Mouse (Mus musculus): ENCODE data around the gene Bcas3. TPM values are rescaled to one million over a fixed set of nuclear protein-coding genes. Genes with fewer than 3 reads are reported as not detected.

Gene Bcas3
- polyA plus RNA-seq, 1 experiment from 2014 or later: 31.5 TPM

DNA sequence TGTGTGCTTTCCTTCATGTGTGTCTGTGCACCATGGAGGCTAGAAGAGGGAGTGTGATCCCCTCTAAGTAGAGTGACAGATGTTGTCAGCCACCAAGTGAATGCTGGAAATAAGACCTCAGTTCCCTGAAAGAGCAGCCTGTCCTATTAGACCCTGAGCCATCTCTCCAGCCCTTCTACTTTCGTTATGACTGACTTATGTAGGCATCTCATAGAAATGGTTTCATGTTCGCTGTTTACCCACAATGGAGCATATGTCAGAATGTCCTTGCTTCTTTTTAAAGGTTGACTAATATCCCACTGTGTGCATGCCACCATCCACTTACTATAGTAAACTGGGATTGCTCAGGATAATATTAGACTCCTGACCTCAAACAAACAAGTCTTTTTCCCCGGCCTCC is 13.2 kb downstream of the Bcas3 start:
- Histone ChIP-seq H3K4me3 (replicated peaks; ENCODE audit: low read depth, low read length) (no peak overlapping the region), H3K27me3 (ENCODE audit: insufficient read depth, low read length) (no peaks in the 10 kb centered on the region), H3K9ac (ENCODE audit: low read depth, low read length) (no peak overlapping the region), H3K27ac (no peak overlapping the region), H3K4me1 (replicated peaks; ENCODE audit: insufficient read depth, low read length) (no peaks in the 10 kb centered on the region), H3K9me3 (replicated peaks; ENCODE audit: low read length) (no peaks in the 10 kb centered on the region), H3K4me2 (ENCODE audit: low read length) (no peak overlapping the region), H3K36me3 (ENCODE audit: insufficient read depth, low read length) (peaks cover 13% of the 10 kb centered on the region; the same call in 1 of the 2 replicates)
- DNase-seq (ENCODE audit: low spot score): no peak
- TF ChIP-seq CTCF (IDR thresholded peaks at IDR 0.05; ENCODE audit: low read depth): no peak
- 83% methylated on average over 3 of the region's 3 CpGs for WGBS
- ATAC-seq (replicated peaks; ENCODE audit: low FRiP score, low read depth): no peak

DNA sequence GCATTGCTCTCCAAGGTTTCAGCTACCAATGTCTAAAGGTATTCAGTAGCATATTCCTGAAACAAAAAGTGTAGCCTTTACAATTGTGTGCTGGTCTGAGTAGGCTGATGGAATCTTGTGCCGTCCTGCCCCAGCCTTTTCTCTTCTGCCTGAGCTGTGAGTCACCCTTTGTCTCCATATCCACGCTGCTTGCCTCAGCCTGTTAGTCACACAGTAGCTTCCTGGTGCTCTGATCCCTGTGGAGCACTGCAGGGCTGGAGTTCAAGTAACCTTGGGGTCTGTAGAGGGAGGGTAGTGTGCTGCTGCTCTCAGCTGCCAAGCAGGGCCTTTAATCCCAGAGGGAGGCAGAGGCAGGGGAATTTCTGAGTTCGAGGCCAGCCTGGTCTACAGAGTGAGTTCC is 14.9 kb downstream of the Bcas3 start:
- Histone ChIP-seq H3K27me3 (ENCODE audit: insufficient read depth, low read length) (no peaks in the 10 kb centered on the region), H3K4me2 (ENCODE audit: low read length) (no peak overlapping the region), H3K9me3 (replicated peaks; ENCODE audit: low read length) (no peaks in the 10 kb centered on the region), H3K36me3 (ENCODE audit: insufficient read depth, low read length) (0 out of 2 replicates have a peak, but pooled peaks cover 13% of the 10 kb centered on the region), H3K27ac (no peak overlapping the region), H3K9ac (ENCODE audit: low read depth, low read length) (no peak overlapping the region), H3K4me3 (replicated peaks; ENCODE audit: low read depth, low read length) (no peak overlapping the region), H3K4me1 (replicated peaks; ENCODE audit: insufficient read depth, low read length) (no peaks in the 10 kb centered on the region)
- 91% methylated on average over 3 of the region's 3 CpGs for WGBS
- no peak for TF ChIP-seq CTCF (IDR thresholded peaks at IDR 0.05; ENCODE audit: low read depth)
- DNase-seq (ENCODE audit: low spot score) (no peak), ATAC-seq (replicated peaks; ENCODE audit: low FRiP score, low read depth) (no peak)

DNA sequence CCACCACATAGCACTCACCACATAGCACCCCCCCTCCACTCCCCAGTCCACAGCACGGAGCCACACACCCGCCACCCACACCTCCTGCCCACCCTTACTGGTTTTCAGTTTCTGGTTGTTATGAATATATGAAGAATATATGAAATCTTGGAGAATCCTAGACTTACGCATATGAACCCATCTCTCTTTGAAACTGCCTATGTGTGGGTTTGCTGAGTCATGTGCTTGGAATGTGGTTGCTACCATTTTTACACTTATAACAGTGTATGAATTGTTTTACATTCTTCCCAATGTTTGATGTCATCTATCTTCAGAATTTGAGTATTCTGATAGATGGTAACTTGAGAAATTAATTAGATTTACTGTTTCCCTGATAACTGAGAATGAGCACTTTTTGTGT is 26.1 kb downstream of the Bcas3 start:
- H3K27ac ChIP-seq: no peak overlapping the region
- no peak overlapping the region for H3K4me2 ChIP-seq (ENCODE audit: low read length)
- no peaks in the 10 kb centered on the region for H3K9me3 ChIP-seq (replicated peaks; ENCODE audit: low read length)
- DNase-seq (ENCODE audit: low spot score) (no peak), ATAC-seq (replicated peaks; ENCODE audit: low FRiP score, low read depth) (no peak)
- no peak overlapping the region for H3K9ac ChIP-seq (ENCODE audit: low read depth, low read length)
- no peak for TF ChIP-seq CTCF (IDR thresholded peaks at IDR 0.05; ENCODE audit: low read depth)
- no peaks in the 10 kb centered on the region for H3K27me3 ChIP-seq (ENCODE audit: insufficient read depth, low read length)
- H3K4me1 ChIP-seq (replicated peaks; ENCODE audit: insufficient read depth, low read length): no peaks in the 10 kb centered on the region
- no peaks in the 10 kb centered on the region for H3K36me3 ChIP-seq (ENCODE audit: insufficient read depth, low read length)
- H3K4me3 ChIP-seq (replicated peaks; ENCODE audit: low read depth, low read length): no peak overlapping the region
- WGBS: 87% methylated on average over 3 of the region's 3 CpGs

DNA sequence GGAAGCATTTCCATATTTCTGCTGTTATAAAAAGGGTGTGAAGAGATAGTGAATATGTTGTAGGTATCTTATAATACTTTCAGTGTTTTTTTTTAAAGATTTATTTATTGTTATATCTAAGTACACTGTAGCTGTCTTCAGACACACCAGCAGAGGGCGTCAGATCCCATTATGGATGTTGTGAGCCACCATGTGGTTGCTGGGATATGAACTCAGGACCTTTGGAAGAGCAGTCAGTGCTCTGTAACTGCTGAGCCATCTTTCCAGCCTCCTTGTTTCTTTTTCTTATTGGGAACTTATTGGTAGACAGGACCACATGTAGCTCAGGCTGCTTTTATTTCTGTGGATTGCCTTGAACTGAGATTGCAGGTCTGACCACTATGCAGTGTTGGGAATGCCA is 27.1 kb downstream of the Bcas3 start:
- ATAC-seq (replicated peaks; ENCODE audit: low FRiP score, low read depth) (no peak), DNase-seq (ENCODE audit: low spot score) (no peak)
- H3K27me3 ChIP-seq (ENCODE audit: insufficient read depth, low read length): no peaks in the 10 kb centered on the region
- H3K9ac ChIP-seq (ENCODE audit: low read depth, low read length): no peak overlapping the region
- no peak overlapping the region for H3K4me2 ChIP-seq (ENCODE audit: low read length)
- H3K9me3 ChIP-seq (replicated peaks; ENCODE audit: low read length): no peaks in the 10 kb centered on the region
- WGBS: 12% methylated on average over 1 of the region's 1 CpGs
- H3K4me3 ChIP-seq (replicated peaks; ENCODE audit: low read depth, low read length): no peak overlapping the region
- no peaks in the 10 kb centered on the region for H3K4me1 ChIP-seq (replicated peaks; ENCODE audit: insufficient read depth, low read length)
- 0 out of 2 replicates have a peak, but pooled peaks cover 2% of the 10 kb centered on the region for H3K36me3 ChIP-seq (ENCODE audit: insufficient read depth, low read length)
- peak; percentile 22 for TF ChIP-seq CTCF (IDR thresholded peaks at IDR 0.05; ENCODE audit: low read depth)
- no peak overlapping the region for H3K27ac ChIP-seq

DNA sequence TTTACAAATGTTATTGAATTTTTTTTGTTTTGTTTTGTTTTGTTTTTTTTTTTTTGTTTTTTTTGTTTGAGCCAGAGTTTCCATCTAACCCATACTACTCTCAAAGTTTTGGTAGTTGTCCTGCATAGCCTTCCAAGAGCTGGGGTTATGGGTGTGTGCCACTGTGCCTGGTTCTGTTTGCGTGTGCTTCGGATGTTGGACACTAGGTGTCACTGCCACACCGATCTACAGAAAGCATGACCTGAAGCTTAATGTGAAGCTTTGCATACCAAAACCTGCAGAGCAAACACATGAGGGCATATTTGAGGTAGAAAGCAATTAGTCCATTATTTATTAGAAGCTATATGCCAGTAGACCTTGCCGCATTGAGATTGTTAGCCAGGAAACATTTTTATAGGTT is 29.1 kb downstream of the Bcas3 start:
- no peak; the same call in 1 of the 2 replicates for ATAC-seq (replicated peaks; ENCODE audit: low FRiP score, low read depth)
- WGBS: 5% methylated on average over 4 of the region's 4 CpGs
- no peaks in the 10 kb centered on the region for H3K9me3 ChIP-seq (replicated peaks; ENCODE audit: low read length)
- no peak overlapping the region for H3K27ac ChIP-seq
- 0 out of 2 replicates have a peak, but pooled peaks cover 2% of the 10 kb centered on the region for H3K36me3 ChIP-seq (ENCODE audit: insufficient read depth, low read length)
- no peak overlapping the region for H3K9ac ChIP-seq (ENCODE audit: low read depth, low read length)
- no peaks in the 10 kb centered on the region for H3K27me3 ChIP-seq (ENCODE audit: insufficient read depth, low read length)
- H3K4me3 ChIP-seq (replicated peaks; ENCODE audit: low read depth, low read length): no peak overlapping the region
- TF ChIP-seq CTCF (IDR thresholded peaks at IDR 0.05; ENCODE audit: low read depth): peak; percentile 97
- peak; percentile 85 for DNase-seq (ENCODE audit: low spot score)
- H3K4me2 ChIP-seq (ENCODE audit: low read length): no peak overlapping the region
- H3K4me1 ChIP-seq (replicated peaks; ENCODE audit: insufficient read depth, low read length): no peaks in the 10 kb centered on the region

DNA sequence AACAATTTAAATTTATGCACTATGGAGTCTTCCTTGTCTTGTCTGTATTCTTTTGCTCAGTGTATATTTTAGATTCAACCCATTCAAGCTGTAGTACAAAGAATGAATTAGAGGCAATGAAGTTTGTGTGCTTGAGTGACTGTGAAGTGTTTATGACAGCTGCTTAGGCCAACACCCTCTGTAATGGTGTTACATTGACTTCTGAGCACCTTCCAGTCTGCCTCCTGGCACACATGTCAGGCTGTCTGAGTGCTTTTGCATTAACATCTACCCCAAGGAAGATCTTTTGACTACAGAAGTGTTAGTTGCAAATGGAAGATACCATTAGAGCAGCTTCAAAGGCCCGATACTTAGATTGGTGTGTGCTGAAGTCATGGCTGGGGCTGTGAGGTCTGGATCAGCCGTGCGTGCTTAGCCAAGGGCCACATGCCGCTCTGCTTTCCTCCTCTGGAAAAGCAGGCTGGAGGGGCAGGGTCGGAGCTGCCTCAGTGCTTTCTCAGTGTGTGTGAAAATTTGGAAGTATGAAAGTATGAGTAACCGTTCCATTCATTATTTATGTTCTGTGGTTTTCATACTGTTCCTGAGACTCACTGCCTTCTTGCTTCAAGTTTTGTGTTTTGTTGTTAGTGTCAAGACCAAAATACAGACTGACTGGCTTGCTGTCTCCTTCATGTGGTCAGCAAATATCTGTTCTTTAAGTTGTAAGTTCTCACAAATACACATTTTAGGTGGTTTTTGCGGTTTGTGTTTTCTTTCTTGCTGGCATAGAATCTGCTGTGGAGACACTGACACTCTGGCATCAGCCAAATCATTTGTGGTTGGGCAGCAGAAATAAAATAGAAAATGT is 31.2 kb downstream of the Bcas3 start:
- 0 out of 2 replicates have a peak, but pooled peaks cover 2% of the 10 kb centered on the region for H3K36me3 ChIP-seq (ENCODE audit: insufficient read depth, low read length)
- no peak for TF ChIP-seq CTCF (IDR thresholded peaks at IDR 0.05; ENCODE audit: low read depth)
- DNase-seq (ENCODE audit: low spot score) (no peak), ATAC-seq (replicated peaks; ENCODE audit: low FRiP score, low read depth) (no peak)
- H3K4me2 ChIP-seq (ENCODE audit: low read length): no peak overlapping the region
- no peaks in the 10 kb centered on the region for H3K9me3 ChIP-seq (replicated peaks; ENCODE audit: low read length)
- WGBS: 72% methylated on average over 7 of the region's 7 CpGs
- no peaks in the 10 kb centered on the region for H3K4me1 ChIP-seq (replicated peaks; ENCODE audit: insufficient read depth, low read length)
- H3K4me3 ChIP-seq (replicated peaks; ENCODE audit: low read depth, low read length): no peak overlapping the region
- no peak overlapping the region for H3K27ac ChIP-seq
- H3K27me3 ChIP-seq (ENCODE audit: insufficient read depth, low read length): no peaks in the 10 kb centered on the region
- H3K9ac ChIP-seq (ENCODE audit: low read depth, low read length): no peak overlapping the region
